Mouse (Mus musculus) myocyte (in vitro differentiated cells): ENCODE results near the gene Slc15a4.

Experiments
- MAX ChIP-seq: IDR thresholded peaks from one replicate; pipeline ENCODE4 v1.6.1; 2011; ENCODE audit warnings: low read depth, mild to moderate bottlenecking, control low read depth
- POLR2A ChIP-seq: IDR thresholded peaks from one replicate; pipeline ENCODE4 v1.6.1; 2011; ENCODE audit warnings: low read depth, mild to moderate bottlenecking, control low read depth, moderate library complexity; ENCODE audit not compliant: insufficient read length
- TCF12 ChIP-seq: IDR thresholded peaks from one replicate; pipeline ENCODE4 v1.6.1; 2011; ENCODE audit warnings: mild to moderate bottlenecking, control low read depth; ENCODE audit not compliant: poor library complexity, insufficient read depth, severe bottlenecking

- TF ChIP-seq POLR2A, result no peak
- no peak for TF ChIP-seq MAX
- no peak for TF ChIP-seq TCF12
These were observed 35.8 kb downstream of the Slc15a4 start for GRCm38 (mm10) chr5:127596862-127597261.
